Mouse (Mus musculus) lung, adult 2 months (tissue): ENCODE measurements around the gene Dlg1.

Experiments used
- CTCF ChIP-seq: fragments of 200-500 bp; IDR thresholded peaks from 2 replicates; pipeline ENCODE4 v1.5.1; 2011; ENCODE audit warnings: mild to moderate bottlenecking, low read length, control low read depth; ENCODE audit not compliant: insufficient read depth
- POLR2A ChIP-seq: fragments of 200-500 bp; IDR thresholded peaks from 2 replicates; pipeline ENCODE4 v1.6.1; 2011; ENCODE audit warnings: low read depth, mild to moderate bottlenecking, control low read depth, low read length, borderline replicate concordance; ENCODE audit errors: extremely low read depth

- no peak for TF ChIP-seq CTCF
- TF ChIP-seq POLR2A, result no peak
These were observed 40.9 kb upstream of the Dlg1 start for GRCm38 (mm10) chr16:31622356-31622755.
